Mouse (Mus musculus) leukemia stem cell, adult 10-12 weeks (primary cell): Measurements from ENCODE around the gene Stat5b. TPM values are rescaled to one million over a fixed set of nuclear protein-coding genes. Genes with fewer than 3 reads are reported as not detected.

Experiments used
- polyA plus RNA-seq: library from polyadenylated mRNA; stranded (reverse); fragments of >175 nt; gene quantifications from 2 replicates; pipeline ENCODE4 v1.2.3, GENCODE M21; 2012; ENCODE audit warnings: low replicate concordance

Stat5b gene
- polyA plus RNA-seq: 27.4 and 38.6 TPM in 2 replicates

GRCm38 (mm10) chr11:100850038-100850777, at the start of gene Stat5b:
TSS of gene Stat5b (minus strand) at chr11:100850724.

GRCm38 (mm10) chr11:100858935-100859578, 8.5 kb upstream of the Stat5b start, which contains the start of gene Stat5a:
TSS of gene Stat5a (plus strand) at chr11:100859351.

GRCm38 (mm10) chr11:100770646-100771408, 79.7 kb downstream of the Stat5b start, which contains the start of gene Ghdc:
TSS of gene Ghdc (minus strand) at chr11:100770957.

GRCm38 (mm10) chr11:100762831-100763230, 87.7 kb downstream of the Stat5b start, which contains the start of gene Hcrt:
TSS of gene Hcrt (minus strand) at chr11:100762931.

GRCm38 (mm10) chr11:100759611-100760233, 90.8 kb downstream of the Stat5b start, which contains the start of gene Kcnh4:
TSS of gene Kcnh4 (minus strand) at chr11:100759942.

DNA sequence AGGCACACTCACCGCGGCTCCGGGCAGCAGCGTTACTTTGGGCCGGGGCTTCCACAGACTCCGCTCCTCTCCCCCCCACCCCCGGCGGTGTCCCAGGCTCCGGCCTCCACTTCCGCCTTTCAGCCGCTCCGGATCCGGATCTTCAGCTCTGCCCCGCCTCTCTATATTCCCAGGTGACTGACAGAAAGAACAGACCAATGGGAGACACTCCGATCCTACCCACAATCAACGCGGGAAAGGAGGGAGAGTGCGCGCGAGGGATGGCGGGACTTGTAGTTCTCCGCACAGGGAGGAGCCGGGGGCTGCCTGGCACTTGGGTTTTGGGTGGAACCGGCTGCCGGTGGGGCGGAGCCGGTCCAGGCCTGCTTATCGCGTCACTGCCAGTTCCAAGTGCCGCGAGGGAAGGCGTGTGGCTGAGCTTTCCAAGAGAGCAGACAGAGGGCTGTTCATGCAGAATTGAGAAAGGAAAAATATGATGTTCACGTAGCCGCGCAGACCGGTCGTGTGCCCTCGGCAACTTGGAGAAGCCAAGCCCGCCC, 112.4 kb downstream of the Stat5b start, which contains the start of gene Rab5c:
Gene Rab5c (minus strand): TSS at position 150 of the 539 bp plus-strand sequence.

Other genes with a start within 250 kb of the Stat5b start
- 15.7 and 34.6 TPM in 2 replicates for gene Nkiras2, start 231.5 kb downstream of the Stat5b start, polyA plus RNA-seq
- 21.8 and 31.1 TPM in 2 replicates for gene Dnajc7, start 230.6 kb downstream of the Stat5b start, polyA plus RNA-seq
- gene Zfp385c, start 158.3 kb downstream of the Stat5b start, polyA plus RNA-seq: not detected in 2 replicates
- gene Dhx58, start 146.5 kb downstream of the Stat5b start, polyA plus RNA-seq: 28.8 and 34.9 TPM in 2 replicates
- gene Kat2a, start 138.3 kb downstream of the Stat5b start, polyA plus RNA-seq: 93.8 and 113 TPM in 2 replicates
- gene Hspb9, start 136.9 kb downstream of the Stat5b start, polyA plus RNA-seq: 0.71 TPM in 1 of 2 replicates, not detected in the other
- 394 and 541 TPM in 2 replicates for gene Rab5c, start 112.5 kb downstream of the Stat5b start, polyA plus RNA-seq
- gene Kcnh4, start 90.8 kb downstream of the Stat5b start, polyA plus RNA-seq: 0.09 and 0.55 TPM in 2 replicates
- gene Hcrt, start 87.8 kb downstream of the Stat5b start, polyA plus RNA-seq: not detected in 2 replicates
- 6.6 and 9.5 TPM in 2 replicates for gene Ghdc, start 79.8 kb downstream of the Stat5b start, polyA plus RNA-seq
- 25.8 and 32.3 TPM in 2 replicates for gene Stat5a, start 8.6 kb upstream of the Stat5b start, polyA plus RNA-seq
- gene Stat3, start 88.8 kb upstream of the Stat5b start, polyA plus RNA-seq: 22.0 and 45.8 TPM in 2 replicates
- 7.5 and 8.9 TPM in 2 replicates for gene Cavin1, start 120.2 kb upstream of the Stat5b start, polyA plus RNA-seq
- 80.6 and 100 TPM in 2 replicates for gene Atp6v0a1, start 158.7 kb upstream of the Stat5b start, polyA plus RNA-seq
- 4.8 and 25.3 TPM in 2 replicates for gene Naglu, start 219.3 kb upstream of the Stat5b start, polyA plus RNA-seq
- not detected in 2 replicates for gene Hsd17b1, start 227.7 kb upstream of the Stat5b start, polyA plus RNA-seq
- 28.2 and 48.5 TPM in 2 replicates for gene Coasy, start 231.8 kb upstream of the Stat5b start, polyA plus RNA-seq
- 13.7 and 31.7 TPM in 2 replicates for gene Mlx, start 236.6 kb upstream of the Stat5b start, polyA plus RNA-seq
- 16.3 and 18.1 TPM in 2 replicates for gene Psmc3ip, start 244.7 kb upstream of the Stat5b start, polyA plus RNA-seq